Mouse (Mus musculus): ENCODE measurements around the gene Emc1.
"Not testable (repeated sequence)": the region's sequence is repeated elsewhere in the genome, so short reads cannot be mapped to it uniquely, and the experiment has no call there.

Emc1 gene

DNA sequence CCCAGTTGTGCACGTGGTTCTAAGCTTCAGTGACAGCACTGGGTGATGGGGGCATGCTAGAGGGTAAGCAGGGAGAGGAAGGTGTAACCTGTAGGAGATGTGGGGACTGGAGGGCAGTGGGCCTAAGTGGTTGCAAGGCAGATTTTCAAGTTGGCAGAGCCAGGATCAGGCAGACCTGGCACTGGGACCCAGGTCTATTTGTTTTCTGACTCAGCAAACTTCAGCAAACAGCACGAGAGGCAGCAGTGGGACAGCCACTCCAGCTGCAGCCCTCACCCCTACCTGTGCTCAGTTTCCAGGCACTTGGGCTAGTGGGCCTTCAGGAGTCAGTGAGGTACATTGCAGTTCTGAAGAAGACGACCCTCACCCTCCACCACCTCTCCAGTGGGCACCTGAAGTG is 4.8 kb downstream of the Emc1 start:
- DNase-seq (ENCODE audit: low spot score in 2 of 2): no peak

DNA sequence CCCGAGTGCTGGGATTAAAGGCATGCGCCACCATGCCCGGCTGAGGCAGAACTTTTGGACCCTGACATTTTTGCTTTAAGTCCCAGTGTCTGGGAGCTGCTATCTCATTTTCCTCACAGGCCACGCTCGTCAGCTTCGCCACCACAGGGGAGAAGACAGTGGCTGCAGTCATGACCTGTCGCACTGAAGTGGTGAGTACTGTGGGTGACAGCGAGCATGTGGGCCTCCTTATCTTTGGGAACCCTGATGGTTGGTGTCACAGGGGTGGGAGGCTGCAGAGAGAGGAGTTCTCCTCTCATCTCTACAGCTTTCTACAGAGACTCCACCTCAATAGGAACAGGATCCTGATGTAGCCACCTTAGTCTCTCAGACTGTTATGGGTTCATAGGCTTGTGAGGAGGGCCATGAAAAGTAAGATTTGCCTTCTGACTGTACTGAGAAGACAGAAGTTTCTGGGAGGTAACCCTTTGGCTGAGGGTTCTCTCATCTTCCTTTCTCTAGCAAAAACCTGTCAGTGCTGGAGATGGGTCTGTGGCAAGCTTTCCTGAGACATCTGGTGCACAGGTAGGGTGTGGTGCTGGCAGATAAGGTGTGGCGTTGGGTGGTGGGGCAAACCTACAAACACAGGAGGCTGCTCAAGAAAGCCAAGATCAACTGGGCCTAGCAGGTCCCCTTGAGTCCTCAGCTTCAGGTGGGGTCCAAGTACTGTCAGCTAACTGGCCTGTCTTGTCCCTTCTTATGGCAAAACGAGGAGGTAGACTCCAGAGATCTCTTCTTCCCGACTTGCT is 8.6 kb downstream of the Emc1 start:
- DNase-seq (ENCODE audit: low spot score in 2 of 2): no peak

DNA sequence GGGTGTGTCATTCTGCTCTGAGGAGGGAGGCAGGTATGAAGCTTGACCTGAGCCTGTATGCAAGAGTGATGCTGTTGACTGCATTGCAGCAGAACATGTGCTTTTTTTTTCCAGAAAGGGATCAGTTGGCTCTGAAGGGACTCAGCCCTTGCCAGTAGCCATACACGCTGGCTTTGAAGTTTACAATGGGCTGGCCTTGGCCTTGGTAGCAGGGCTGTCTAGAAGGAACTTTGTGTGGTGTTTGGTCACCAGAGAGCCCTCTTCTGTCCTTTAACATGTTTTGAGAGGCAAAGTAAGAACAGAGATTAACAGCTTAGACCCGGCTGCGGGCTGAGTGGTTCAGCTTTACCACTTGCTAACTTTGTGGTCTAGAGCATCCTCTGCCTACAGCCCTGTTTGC is 14.9 kb downstream of the Emc1 start:
- no peak for DNase-seq (ENCODE audit: low spot score in 2 of 2)

DNA sequence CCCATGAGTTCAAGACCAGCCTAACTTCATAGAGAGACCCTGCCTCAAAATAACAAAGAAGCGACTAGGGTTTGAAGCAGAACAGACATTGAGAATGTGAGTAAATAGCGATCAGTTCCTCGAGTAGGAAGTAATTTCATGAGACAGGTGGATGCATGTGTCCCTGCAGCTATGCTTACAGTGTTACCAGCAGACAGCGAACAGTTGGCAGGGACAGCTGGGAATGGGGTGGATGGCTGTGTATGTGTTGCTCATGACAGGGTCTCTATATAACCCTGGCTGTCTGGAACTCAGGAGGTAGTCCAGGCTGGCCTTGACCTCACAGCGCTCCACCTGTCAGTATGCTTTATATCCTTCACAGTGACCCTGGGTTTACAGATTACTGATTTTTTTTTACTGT is 15.7 kb downstream of the Emc1 start:
- DNase-seq (ENCODE audit: low spot score in 2 of 2): no peak

DNA sequence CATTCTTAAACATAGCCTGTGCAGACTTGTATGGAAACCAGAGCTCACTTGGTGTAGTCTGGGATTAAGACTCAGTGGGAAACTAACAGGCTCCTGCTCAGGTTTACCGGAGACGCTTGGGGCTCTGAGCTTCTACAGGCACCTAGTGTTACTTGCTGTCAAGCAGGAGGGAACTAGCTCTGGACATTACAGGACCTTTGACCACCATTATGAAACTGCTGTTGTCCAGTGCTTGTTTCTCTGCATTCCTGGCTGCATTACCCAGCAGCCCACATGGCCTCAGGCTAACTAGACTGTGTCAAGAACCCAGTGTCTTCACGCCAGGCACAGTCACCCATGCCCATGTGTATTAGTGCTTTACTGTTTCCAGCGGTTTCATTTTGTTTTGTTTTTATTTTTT is 20.7 kb downstream of the Emc1 start:
- no peak for DNase-seq (ENCODE audit: low spot score in 2 of 2)

DNA sequence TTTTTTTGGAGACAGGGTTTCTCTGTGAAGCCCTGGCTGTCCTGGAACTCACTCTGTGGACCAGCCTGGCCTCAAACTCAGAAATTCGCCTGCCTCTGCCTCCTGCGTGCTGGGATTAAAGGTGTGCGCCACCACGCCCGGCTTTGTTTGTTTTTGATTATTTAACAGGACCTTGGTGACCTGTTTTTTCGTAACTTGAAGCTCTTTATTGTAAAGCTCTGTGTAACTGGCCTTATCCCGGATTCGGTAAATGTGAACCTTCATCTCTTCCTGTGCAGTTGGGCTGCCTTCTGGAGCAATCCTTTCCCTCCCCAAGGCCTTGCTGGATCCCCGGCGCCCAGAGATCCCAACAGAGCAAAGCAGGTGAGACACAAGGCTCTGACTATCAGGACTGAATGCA is 21.1 kb downstream of the Emc1 start:
- no peak for DNase-seq (ENCODE audit: low spot score in 2 of 2)

DNA sequence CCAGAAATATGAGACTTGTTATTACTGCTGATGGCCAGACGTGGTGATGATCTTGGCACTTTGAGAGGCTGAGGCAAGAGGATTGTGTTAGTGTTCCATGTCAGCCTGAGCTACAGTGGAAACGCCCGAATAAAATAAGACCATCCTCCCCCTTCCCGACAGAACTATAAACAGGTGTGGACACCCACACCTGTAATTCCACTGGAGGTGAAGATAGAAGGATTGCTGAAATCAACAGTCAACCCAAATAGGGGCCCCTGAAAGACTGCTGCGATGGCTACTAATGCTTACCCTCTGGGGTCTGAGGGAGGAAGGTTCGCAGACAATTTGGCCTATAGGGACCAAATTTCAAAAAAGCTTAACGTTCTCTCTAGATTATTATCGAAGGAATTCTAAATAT is 27.3 kb downstream of the Emc1 start:
- DNase-seq (ENCODE audit: low spot score in 2 of 2): no peak

DNA sequence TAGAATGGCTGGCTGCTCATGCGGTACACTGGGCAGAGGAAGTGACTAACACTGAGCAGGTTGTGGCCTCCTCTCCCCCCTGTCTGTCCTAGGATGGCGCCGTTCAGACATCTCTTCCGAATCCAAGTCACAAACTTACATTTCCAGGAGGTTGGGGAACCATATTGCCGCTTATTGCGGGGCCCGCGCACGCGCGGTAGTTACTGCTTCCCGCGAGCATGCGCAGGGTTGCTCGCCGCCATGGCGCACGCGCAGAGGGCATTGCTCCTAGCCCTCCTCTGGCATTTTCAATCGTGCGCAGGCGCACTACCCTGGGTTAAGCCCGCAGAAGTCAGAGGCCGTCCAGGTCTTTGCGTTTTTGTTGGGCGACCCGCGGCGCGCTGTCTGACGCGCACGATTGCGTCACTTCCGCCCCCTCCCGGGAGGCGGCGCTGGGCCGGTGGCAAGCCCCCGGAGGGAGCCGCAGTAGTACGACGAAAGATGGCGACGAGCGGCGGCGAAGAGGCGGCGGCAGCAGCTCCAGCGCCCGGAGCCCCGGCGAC is 27.9 kb downstream of the Emc1 start:
- peak; percentile 100 for DNase-seq (ENCODE audit: low spot score in 2 of 2)

DNA sequence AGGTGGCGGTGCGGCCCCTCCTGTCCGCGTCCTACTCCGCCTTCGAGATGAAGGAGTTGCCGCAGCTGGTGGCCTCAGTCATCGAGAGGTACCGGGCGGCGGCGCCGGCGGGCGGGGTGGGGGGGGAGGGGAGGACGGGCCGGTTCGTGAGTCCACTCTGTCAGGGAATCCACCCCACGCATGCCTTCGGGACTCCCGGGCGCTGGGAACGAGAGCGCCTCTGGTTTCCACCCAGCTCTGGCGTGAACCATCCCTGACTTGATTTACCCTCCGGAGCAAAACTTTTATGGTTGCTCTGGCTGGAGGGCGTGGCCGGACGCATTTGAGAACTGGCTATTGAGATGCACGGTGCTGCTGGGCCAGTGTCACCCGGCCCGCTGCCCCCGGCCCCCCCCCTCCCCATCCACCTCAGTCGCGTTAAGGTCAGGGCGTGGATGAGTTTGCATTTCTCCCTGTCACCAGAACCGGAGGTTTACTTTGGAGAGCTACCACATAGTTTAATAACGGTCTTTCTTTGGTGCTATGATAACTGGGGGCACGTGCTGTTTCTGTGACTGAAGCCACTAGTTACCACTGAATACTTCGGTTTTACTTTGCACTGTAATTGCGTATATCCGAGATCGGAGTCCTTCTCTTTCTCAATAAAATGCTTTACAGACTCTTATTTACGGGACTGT is 28.5 kb downstream of the Emc1 start:
- no peak for DNase-seq (ENCODE audit: low spot score in 2 of 2)

DNA sequence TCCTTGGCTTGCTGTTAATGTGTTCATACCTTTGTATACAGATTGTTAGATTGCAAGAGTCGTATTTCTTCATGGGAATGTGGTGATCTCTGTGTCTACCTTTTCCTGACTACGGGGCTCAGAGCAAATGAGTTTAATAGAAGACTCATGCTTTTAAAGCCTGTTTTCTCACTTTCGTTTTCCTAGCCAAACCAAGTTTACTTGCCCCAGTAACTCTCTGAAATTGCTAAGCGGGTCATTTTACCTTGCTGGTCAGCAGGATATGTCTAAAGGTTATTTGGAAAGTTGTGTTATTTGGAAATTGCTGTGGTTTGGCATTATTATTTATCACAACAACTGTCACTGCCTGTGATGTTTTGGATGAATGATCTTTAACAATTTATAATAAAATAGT is 29.1 kb downstream of the Emc1 start:
- DNase-seq (ENCODE audit: low spot score in 2 of 2): no peak

DNA sequence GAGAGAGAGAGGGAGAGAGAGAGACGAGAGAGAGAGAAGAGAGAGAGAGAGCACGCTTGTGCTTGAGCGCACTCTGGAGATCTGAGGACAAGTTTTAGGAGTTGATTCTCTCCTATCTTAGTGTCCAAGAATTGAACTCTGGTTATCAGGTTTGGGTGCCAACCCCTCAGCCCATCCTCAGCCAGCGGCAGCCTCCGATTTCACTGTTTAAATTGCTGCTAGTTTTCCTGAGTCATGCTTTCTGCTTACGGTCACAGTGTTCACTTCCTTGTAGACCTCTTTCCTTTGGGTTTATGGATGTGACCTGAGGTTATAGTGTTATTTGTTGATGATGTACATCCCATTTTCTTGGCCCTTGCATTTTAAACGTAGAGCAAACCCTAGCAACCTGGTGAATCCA is 29.8 kb downstream of the Emc1 start:
- DNase-seq (ENCODE audit: low spot score in 2 of 2): no peak

DNA sequence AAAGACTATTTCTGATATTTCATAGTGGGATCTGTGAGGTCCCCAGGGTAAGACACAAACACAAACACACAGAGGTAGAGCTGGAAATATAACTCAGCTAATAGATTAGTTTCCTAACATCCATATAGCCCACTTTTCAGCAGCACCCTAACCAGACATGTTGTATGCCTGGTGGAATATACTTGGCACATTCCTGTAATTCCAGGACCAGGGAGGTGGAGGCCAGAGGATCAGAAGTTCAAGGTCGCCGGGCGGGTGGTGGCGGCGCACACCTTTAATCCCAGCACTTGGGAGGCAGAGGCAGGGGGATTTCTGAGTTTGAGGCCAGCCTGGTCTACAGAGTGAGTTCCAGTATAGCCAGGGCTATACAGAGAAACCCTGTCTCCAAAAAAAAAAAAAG is 33.5 kb downstream of the Emc1 start:
- DNase-seq (ENCODE audit: low spot score in 2 of 2): not testable (repeated sequence)

DNA sequence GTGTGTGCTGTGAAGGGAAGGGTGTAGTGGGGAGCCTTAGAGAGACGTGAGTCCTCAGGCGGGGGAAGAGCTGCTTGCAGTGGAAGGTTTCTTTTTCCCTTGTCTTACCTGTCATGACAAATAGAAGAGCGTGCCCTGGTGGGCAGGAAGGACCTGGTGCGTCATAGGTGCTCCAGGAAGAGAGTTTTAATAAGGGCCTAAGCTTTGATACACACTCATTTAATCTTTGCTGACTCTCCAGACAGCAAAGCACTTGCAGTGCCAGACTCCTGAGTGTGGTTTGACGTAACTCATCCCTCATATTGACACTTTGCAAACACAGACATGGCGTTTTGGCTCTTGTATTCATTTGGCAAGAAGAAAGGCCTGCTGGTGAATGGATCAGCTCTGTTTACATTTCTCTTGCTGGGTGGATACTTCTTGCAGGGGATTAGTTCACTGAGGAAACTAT is 34.5 kb downstream of the Emc1 start:
- DNase-seq (ENCODE audit: low spot score in 2 of 2): no peak

DNA sequence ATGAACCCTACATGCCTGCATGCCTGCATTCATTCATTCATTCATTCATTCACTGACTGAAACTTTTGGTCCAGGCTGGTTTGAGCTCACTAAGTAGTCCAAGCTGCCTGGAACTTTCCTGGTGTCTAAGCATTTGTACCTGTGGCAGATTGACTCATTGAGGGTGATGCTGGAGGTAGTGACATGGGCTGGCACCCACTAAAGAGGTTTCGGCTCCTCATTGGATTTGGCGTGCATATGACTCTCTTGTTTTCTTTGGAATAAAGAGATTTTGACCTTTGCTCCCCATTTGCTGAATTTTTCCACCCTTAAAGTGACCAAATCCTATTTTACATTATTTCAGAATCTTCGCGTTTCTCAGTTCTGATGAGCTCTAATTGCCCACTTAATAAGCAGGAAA is 37.2 kb downstream of the Emc1 start:
- DNase-seq (ENCODE audit: low spot score in 2 of 2): no peak

DNA sequence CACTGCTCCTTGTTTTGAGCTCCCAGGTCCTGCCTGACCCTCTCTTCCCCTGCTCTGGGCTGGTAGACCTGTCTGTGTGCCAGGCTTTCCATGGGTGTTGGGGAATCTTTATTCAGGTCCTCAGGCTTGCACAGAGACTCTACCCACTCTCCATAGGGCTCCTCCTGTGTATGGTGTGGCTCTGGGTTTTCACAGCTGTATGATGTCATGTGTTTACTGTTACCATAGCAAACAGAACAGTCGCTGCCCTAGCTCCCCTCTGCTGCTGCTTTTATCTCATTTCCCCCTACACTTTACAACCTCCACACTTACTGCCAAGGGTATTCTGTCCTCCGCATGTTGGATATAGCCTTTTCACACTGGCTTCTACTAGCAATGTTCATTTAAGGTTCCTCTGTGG is 43.0 kb downstream of the Emc1 start:
- no peak for DNase-seq (ENCODE audit: low spot score in 2 of 2)

DNA sequence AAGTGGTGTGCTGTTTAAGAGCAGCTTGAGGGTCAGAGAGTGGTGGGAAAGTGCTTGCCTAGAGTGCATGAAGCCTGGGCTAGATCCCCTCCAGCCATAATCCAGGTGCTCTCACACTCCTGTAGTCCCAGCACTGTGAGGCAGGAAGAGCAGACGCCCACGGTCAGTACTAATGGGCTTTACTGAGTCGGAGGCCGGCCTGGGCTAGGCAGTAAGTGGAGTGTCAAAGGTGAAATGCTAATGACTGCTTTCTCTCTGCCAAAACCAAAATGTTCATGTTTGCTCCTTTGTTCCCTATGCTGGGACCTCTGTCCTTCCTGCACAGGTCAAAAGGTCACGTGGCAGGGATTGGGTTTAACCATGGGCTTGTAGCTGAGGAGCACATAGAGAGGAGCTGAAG is 48.1 kb downstream of the Emc1 start:
- no peak for DNase-seq (ENCODE audit: low spot score in 2 of 2)

DNA sequence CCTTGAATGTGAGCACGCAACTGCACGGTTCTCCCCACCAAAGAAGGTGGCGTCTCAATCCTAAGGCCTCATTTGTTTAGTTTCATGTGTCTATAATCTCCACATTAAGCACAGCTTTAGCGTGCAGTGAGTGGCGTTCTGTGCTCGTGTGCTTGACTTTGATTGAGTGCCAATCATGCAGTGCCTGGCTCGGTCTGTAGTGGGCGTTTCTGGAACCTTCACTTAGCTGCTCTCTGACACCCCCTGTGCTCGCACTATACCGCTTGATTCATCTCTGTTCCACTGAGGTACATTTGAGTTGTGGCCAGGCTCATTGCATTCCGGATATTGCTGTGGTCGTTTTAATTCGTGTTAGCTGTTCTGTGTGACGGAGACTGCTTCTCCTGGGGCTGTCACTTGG is 50.8 kb downstream of the Emc1 start:
- no peak for DNase-seq (ENCODE audit: low spot score in 2 of 2)

DNA sequence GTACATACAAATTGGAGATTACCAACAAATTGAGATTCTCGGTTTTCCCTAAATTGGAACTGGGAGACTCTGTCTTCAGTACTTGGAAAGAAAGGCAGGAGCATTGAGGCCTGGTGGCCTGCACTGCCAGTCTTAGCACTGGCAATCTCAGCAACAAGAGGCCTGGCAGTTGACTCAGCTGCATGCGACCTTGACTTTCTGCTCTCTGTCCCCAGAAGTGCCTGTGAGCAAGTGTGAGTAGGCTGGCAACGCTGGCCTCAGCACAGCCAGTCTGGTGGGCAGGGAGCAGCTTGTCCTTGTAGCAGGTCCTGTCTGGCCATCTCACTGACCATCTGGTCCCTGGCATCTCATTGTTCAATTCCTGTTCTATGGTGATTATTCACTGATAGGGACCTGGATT is 59.0 kb downstream of the Emc1 start:
- no peak for DNase-seq (ENCODE audit: low spot score in 2 of 2)

DNA sequence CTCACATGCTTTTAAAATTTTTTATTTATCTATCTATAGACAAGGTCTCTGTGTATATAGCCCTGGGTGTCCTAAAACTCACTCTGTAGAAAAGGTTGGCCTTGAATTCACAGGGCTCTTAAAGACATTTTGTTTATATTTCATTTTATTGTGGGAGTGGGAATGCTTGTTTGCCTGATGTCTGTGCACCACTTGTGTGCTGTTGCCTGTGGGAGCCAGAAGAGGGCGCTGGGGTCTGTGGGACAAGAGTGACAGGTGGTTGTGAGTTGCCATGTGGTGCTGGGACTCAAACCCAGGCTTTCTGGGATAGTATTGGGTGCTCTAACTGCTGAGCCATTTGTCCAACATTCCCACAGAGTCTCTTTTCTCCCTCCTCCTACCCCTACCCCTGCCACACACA is 65.5 kb downstream of the Emc1 start:
- no peak for DNase-seq (ENCODE audit: low spot score in 2 of 2)

DNA sequence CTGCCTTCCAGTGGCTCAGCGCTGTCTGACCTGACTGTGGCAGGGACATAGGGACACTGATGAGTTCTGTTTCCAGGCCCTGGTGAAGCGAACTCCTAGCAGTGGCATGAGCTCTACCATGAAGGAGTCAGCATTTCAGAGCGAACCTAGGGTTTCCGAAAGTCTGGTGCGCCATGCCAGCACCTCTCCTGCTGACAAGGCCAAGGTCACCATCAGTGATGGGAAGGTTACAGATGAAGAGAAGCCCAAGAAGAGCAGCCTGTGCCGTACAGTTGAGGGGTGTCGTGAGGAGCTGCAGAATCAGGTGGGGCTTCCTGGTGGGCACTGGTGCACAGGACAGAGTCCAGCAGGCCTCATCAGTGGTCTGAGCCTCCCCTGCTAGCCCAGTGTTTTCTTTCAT is 69.2 kb downstream of the Emc1 start:
- DNase-seq (ENCODE audit: low spot score in 2 of 2): no peak

DNA sequence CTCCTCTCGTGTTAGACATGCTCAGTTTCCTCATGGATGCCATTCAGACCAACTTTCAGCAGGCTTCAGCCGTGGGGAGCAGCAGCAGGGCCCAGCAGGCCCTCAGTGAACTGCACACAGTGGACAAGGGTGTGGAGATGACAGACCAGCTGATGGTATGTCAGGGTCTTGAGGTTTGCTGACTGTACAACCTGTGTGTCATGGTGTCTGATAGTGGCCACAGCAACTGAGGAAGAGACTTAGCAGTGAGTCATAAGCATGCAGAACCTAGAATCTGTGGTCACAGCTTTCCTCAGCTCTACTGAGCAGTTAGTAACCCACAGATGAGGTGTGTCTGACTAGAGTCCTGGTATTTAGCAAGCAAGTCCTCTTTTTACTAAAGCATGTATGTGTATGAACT is 70.0 kb downstream of the Emc1 start:
- no peak for DNase-seq (ENCODE audit: low spot score in 2 of 2)

DNA sequence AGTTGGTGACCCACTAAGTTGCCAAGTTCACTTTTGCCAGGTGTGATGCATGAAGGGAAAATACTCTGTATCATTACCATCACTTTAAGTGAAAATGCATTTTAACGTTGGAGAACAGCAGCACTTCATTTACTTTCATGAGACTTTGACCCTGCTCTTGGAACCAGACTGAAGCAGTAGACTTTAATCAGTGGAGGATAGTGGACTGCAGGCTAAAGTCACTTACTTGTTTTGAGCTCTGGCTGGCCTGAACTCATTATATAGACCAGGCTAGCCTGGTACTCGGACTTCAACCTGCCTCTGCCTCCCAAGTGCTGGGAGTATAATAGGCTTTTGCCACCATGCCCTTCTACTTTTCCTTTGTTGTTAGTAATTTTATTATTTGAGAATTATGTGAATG is 70.9 kb downstream of the Emc1 start:
- no peak for DNase-seq (ENCODE audit: low spot score in 2 of 2)
